Mouse (Mus musculus): ENCODE data around the gene Ptafr.
A peak's percentile ranks its signal among the peaks of the same experiment; 100 is the strongest.
"Not testable (repeated sequence)": the region's sequence is repeated elsewhere in the genome, so short reads cannot be mapped to it uniquely, and the experiment has no call there.

Ptafr gene

GRCm38 (mm10) chr4:132555550-132555949 lies 8.3 kb upstream of the Ptafr start:
- DNase-seq (ENCODE audit: low read depth, low spot score) = not testable (repeated sequence)

DNA sequence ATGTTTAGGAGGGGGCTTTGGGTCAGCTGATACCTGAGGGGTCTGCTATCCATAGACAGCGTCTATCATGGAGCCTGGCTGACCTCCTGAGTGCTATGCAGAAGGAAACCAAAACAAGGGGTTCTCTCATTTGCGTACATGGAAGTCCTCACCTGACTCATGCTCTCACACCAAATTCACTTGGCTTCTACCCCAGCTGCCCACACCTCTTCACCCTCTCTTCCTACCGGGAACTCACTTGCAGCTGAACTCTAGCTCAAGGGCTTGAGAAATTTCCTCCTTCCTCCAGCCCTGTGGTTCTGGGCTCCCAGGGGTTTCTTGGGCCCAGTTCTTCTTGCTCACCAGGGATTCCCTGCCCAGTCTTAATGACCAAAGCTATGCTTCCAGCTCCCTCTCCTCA lies 606 bp upstream of the Ptafr start:
- DNase-seq (ENCODE audit: low read depth, low spot score) = no peak

- DNase-seq (ENCODE audit: low read depth, low spot score) = no peak
Observed at GRCm38 (mm10) chr4:132565089-132565747, 1.4 kb downstream of the Ptafr start.

DNA sequence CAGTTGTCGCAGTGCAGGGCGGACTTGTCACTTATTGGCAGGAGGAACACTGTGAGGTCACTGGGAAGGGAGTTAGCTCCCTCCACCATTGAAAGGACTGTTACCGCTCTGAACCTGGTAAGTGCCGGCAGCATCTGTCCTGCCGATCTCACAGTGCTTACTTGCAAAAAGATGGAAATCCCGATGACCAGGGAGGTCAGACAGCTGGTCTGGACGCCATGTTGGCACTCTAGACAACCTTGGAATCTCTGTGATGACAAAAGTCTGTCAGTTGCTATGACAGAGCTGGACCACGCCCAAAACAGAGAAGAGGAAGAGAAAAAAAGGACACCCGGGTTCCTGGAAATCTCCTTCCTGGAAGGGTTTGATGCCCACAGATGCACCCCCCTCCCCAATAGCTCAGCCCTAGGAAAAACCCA lies 3.5 kb downstream of the Ptafr start:
- no peak for DNase-seq (ENCODE audit: low read depth, low spot score)

DNA sequence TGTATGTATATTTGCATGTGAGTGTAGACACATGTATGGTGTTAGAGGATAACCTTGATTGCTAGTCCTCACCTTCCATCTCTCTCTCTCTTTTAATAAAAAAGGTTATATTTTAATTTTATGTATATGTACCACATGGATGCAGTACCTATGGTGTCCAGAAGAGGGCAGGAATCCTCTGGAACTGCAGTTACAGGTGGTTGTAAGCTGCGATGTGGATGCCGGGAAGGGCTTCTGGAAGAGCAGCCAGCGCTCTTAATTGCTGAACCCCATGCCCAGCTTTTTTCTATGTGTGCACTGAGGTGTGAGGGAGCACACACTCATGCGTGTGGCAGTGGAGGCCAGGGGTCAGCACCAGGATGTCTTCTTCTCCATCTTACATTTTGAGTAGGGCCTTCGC lies 5.2 kb downstream of the Ptafr start:
- DNase-seq (ENCODE audit: low read depth, low spot score) = no peak

DNA sequence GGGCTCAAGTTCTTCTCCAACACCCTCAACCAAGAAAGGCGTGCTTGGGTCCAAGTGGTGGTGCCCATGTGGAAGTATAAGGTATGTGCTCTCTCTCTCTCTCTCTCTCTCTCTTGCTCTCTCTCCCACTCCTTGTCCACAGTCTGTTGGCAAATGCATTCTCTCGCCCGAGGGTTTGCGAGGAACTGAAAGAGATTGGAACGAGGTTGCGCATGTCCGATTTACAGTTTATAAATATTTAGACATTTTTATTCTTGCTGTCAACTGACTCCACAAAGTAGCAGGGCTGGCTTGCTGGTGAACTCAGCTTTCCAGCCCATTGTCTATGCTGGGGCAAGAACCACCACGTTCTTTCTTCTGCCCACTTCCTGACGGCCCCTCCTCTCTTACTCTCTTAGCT lies 7.3 kb downstream of the Ptafr start:
- DNase-seq (ENCODE audit: low read depth, low spot score) = no peak

DNA sequence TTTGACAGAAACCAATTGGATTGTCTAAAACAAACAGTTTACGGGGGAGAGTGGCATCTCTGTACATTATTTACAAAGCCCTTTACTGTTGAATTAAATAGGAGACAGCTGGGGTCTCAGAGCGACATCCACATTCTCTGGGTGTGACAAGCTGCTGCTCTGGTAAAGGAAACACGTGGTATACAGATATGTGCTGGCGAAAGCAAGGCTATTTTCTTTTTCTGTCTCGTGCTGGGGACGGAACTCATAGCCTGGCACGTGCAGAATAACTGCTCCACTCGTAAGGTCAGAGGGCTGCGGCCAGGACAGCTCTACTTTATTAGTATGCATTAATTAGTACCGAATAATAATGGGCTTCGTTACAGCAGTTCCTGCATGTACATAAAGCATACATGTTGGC lies 9.5 kb downstream of the Ptafr start:
- DNase-seq (ENCODE audit: low read depth, low spot score) = peak; percentile 16

GRCm38 (mm10) chr4:132574809-132575347 lies 11.0 kb downstream of the Ptafr start:
- no peak for DNase-seq (ENCODE audit: low read depth, low spot score)

DNA sequence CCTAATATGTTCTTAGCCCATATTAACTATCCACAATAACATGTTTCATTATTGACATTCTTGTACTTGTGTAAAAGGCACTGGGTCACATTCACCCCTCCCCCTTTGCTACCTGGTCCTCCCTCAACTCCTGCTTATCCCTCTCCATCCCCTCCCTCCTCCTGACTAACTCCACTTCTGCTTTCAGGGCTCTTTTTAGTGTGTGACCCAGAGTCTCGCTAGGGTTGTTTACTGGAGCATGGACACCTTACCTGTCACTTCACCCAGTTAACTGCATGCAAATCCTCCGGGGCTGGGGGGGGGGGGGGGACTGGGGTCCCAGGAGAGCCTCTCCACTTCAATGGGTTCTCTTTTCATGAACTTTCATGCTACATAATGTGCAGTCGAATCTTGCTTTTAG lies 19.9 kb downstream of the Ptafr start:
- DNase-seq (ENCODE audit: low read depth, low spot score) = no peak

DNA sequence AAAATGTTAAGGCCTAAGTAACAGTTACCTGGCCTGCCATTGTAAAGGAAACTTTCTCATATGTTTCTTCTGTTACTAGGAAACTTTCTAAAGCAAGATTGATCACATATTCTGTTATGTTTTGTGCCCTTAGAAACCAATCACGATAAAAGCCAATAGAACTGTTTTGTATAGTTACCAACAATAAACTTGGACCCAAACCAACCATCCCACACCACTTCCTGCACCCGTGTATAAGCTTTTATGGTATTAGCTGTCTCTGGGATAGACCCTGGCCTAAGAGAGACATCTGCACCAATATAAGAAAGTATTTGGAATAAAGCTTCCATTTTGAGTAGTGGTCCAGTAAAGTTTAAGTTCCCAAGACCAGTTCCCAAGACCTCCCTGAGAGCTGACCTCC lies 21.1 kb downstream of the Ptafr start:
- DNase-seq (ENCODE audit: low read depth, low spot score) = no peak

GRCm38 (mm10) chr4:132586282-132586681 lies 22.4 kb downstream of the Ptafr start:
- DNase-seq (ENCODE audit: low read depth, low spot score) = no peak

GRCm38 (mm10) chr4:132588512-132588911 lies 24.6 kb downstream of the Ptafr start:
- DNase-seq (ENCODE audit: low read depth, low spot score) = no peak

GRCm38 (mm10) chr4:132590642-132591041 lies 26.8 kb downstream of the Ptafr start:
- no peak for DNase-seq (ENCODE audit: low read depth, low spot score)

DNA sequence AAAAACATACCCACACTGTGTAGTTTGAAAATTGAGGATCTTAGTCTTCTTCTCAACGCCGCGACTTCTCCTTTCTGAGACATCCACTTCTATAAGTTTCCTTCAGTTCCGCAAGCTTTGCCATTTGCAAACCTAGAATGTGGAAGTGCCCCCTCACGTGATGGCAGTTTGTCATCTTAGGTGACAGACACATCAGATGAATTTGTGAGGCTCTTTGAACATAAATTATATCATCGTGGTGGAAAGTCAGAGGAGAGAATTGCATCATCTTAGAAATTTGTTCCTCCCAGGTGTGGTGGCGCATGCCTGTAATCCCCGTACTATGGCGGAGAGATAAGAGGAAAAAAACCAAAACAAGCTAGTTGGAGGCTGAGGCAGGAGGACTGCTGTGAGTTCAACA lies 29.1 kb downstream of the Ptafr start:
- DNase-seq (ENCODE audit: low read depth, low spot score) = peak; percentile 36

- no peak for DNase-seq (ENCODE audit: low read depth, low spot score)
Observed at GRCm38 (mm10) chr4:132594191-132594590, 30.3 kb downstream of the Ptafr start.

GRCm38 (mm10) chr4:132598861-132599260 lies 35.0 kb downstream of the Ptafr start:
- no peak for DNase-seq (ENCODE audit: low read depth, low spot score)

DNA sequence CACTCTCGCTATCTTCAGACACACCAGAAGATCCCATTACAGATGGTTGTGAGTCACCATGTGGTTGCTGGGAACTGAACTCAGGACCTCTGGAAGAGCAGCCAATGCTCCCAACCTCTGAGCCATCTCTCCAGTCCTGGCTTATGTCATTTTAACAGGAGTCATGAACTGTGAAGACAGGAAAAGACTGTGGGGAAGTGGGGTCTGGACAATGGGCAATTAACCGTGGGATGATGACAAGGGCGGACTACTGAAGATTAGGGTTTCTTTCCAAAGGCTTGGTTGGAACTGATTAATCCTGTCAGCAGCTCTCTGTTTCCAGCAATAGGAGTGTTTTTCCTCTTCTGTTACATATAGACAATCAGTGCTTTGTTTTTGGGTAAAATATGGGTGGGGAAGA lies 35.9 kb downstream of the Ptafr start:
- DNase-seq (ENCODE audit: low read depth, low spot score) = no peak

GRCm38 (mm10) chr4:132600465-132600864 lies 36.6 kb downstream of the Ptafr start:
- no peak for DNase-seq (ENCODE audit: low read depth, low spot score)

GRCm38 (mm10) chr4:132601242-132601641 lies 37.4 kb downstream of the Ptafr start:
- not testable (repeated sequence) for DNase-seq (ENCODE audit: low read depth, low spot score)

GRCm38 (mm10) chr4:132603468-132603867 lies 39.6 kb downstream of the Ptafr start:
- no peak for DNase-seq (ENCODE audit: low read depth, low spot score)

DNA sequence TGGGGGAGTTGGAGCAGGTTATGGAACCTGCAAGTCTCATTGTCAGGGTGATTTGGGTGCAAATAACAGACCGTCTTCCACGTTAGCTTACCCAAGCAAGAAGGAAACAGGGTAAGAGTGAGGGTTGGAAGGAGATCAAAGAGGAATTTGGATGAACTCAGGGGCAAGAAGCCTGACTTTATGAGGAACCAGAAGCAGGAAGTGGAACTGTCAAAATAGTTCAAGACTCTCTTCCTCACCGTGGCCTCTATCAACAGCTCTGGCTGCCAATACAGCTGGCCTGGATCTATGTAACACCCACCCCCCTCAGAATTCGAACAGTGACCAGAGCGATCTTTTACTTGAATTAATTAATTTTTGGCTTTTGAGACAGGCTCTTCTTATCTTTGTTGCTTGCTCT lies 41.9 kb downstream of the Ptafr start:
- DNase-seq (ENCODE audit: low read depth, low spot score) = peak; percentile 38

DNA sequence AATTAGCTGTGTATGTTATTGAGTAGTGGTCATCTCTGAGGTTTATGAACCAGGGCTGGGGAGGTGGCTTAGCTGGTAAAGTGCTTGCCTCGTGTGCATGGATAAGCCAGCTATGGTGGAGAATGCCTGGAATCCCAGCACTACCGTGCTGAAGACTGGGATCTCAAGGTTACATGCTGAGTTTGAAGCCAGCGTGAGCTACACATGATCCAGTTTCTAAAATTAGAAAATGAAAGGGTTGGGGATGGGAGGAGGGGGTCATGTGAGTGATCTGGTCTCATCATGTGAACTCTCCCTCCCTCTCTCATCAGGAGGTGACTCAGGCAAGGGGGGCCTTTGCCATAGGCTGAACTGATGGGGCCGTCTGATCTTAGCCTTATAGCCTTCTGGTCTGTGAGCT lies 44.3 kb downstream of the Ptafr start:
- no peak for DNase-seq (ENCODE audit: low read depth, low spot score)

DNA sequence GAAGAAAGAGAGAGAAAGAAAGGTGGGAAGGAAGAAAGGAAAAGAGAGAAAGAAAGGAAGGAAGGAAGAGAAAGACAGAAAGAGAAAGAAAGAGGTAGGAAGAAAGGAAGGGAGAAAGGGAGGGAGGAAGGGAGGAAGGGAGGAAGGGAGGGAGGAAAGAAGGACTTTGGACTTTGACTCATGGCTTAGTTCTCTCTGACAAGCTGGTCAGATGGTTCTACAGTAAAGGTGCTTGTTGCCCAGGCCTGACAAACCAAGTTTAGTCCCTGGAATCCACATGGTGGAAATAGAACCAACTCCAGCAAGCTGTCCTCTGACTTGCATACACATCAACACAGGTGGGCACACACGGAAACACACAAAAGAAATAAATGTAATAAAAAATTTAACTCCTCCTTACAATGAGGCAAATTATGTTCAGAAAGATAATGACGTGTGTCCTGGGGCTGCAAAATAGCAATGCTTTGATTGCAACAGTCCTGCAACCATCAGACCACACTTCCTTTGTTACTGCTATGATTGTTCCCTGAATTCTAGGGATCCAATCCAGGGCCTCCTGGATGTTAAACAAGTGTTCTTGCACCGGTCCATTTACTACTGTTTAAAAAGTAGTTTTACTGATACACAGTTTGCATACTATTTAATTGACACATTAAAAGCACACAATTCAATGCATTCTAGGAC lies 46.6 kb downstream of the Ptafr start:
- no peak for DNase-seq (ENCODE audit: low read depth, low spot score)

Data from brain, adult 2 months (tissue).